Mouse (Mus musculus): ENCODE results near the gene Tmigd3. TPM values are rescaled to one million over a fixed set of nuclear protein-coding genes. Genes with fewer than 3 reads are reported as not detected.

Gene Tmigd3
- total RNA-seq, 2 experiments from 2014 or later: 0.34 to 0.52 TPM

- peak; percentile 66 for DNase-seq
Measured at GRCm38 (mm10) chr3:105876022-105876421, 5.3 kb downstream of the Tmigd3 start.

DNA sequence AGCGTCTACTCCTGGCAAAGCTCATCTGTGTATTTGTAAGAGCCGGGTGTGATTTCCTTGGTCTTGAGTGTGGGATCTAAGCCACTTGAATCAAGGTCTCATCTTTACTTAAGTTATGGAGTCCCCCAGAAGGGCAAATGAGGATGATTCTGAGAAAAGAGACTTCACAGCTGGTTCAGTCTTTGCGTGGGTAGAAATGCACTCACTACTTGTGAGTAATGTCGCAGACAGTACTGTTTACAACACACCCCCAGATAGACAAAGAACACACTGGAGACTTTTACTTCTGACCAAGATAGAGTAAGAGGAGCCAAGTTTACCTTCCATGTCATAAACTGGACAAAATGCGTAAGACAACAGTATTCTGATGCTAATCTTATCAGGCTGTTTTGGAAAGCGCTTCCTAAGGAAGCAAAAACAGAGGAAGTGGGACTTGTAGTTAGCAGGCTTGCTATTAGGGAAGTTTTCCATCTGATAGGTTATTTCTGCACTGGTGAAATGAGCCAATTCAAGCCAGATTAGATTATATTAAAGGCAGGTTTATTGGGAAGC is 6.6 kb downstream of the Tmigd3 start:
- DNase-seq: no peak

- DNase-seq: no peak
Measured at GRCm38 (mm10) chr3:105877919-105878318, 7.2 kb downstream of the Tmigd3 start.

GRCm38 (mm10) chr3:105878751-105879150 is 8.0 kb downstream of the Tmigd3 start:
- DNase-seq: no peak

GRCm38 (mm10) chr3:105880419-105880818 is 9.7 kb downstream of the Tmigd3 start:
- DNase-seq: no peak

- no peak for DNase-seq
Measured at GRCm38 (mm10) chr3:105882105-105882504, 11.4 kb downstream of the Tmigd3 start.

DNA sequence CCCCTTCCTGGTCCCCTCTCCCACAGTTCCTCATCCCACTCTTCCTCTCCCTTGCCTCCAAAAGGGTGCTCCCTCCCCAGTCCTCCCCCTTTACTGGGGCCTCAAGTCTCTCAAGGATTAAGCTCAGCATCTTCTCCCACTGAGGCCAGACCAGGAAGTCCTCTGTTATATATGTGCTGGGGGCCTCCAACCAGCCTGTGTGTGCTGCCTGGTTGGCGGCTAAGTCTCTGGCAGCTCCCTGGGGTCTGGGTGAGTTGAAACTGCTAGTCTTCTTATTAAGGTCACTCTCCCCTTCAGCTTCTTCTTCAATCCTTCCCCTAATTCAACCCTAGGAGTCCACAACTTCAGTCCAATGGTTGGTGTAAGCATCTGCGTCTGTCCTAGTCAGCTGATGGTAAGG is 12.4 kb downstream of the Tmigd3 start:
- no peak for DNase-seq

DNA sequence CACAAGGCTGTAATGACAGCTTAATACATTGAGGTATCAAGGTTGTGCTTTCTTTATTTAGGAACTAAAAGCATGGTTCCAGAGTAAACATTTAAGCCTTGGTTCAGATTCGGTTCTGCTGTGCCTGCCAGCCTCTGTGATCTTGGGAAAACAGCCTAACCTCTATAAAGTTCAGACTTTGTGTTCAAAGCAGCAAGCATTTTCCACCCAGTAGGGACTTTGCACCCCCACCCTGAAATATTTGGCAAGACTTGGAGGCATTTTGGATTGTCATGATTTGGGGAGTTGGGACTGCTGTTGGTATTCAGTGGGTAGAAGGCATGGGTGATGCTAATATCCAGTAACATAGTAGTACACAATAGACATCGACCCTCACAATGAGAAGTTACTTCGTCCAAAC is 18.3 kb downstream of the Tmigd3 start:
- no peak for DNase-seq

- no peak for DNase-seq
Measured at GRCm38 (mm10) chr3:105890220-105890619, 19.5 kb downstream of the Tmigd3 start.

DNA sequence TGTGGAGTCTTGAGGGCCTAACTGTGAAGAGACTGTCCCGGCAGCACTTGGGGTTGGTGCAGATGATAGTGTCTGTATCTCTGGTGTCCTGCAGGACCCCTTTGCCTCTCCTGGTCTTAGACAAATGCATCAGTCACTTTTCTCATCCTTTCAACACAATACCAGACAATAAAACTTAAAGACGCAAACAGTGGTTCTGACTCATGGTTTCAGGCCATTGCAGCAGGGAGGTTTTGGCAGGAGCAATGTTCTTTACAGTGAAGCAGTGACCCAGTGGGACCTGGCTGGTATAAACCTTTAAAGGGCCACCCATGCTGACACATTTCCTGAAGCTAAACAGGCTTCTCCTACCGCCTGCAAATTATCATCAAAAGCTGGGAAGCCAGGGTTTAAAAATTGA is 20.4 kb downstream of the Tmigd3 start:
- DNase-seq: no peak

DNA sequence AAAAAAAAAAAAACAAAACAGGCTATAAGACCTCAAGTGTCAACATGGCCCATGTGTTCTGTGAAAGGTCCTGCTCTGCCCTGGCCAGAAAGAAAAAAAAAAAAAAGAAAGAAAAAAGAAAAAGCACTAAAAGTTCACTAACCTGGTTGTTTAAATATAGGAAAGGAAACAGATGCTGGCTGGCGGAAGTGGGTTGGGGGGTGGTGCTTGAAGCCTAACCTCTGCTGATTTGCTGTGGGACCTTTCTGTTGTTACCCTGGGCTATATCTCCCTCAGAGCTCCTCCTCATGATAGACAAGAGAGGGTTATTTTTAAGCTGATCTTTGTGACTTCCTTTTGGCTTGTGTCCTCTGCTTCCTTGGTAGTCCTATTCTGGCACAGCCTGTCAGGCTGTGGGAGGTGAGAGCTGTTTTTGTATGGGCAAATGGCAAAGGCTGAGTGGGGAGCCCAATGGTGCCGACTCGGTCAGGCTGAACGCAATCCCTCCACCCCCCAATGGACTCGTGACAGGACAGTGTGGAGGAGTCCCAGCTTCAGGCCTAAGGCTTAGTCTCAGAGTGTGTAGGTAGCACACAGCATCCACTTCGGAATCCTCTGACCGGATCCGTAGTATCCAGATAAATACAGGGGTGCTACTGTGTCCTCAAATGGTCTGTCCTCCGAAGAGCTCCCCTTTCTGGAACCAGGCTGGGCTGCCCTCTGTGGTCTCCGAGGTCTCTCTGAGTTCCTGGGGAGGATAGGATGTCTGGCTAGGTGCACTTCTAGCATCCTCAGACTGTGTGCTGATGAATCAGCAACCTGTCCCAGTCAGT is 21.3 kb downstream of the Tmigd3 start:
- peak; percentile 55 for DNase-seq

- DNase-seq: no peak
Measured at GRCm38 (mm10) chr3:105892572-105893495, 22.1 kb downstream of the Tmigd3 start.

DNA sequence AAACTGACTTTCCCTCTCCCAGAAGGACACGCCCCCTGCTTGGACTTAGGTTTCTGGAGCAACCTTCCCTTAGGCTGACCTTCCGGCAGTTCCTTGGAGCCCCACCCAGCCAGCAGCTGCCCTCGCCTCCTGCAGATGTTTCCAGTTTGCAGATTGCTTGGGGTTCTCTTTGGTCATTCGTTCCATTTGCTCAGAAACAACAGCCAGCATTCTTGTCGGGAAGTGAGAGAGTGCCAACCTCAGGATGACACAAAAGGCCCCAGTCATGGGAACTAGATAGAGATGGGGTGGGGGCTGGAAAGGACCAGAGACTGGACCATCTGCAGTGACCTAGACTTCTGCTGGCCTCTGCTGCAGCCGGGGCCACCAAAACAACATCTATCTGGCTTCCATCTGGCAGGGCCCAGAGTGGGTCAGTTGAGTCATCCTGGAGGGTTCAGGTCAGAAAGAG is 23.3 kb downstream of the Tmigd3 start:
- DNase-seq: peak; percentile 64

- DNase-seq: peak; percentile 98
Measured at GRCm38 (mm10) chr3:105894601-105895592, 24.2 kb downstream of the Tmigd3 start.

DNA sequence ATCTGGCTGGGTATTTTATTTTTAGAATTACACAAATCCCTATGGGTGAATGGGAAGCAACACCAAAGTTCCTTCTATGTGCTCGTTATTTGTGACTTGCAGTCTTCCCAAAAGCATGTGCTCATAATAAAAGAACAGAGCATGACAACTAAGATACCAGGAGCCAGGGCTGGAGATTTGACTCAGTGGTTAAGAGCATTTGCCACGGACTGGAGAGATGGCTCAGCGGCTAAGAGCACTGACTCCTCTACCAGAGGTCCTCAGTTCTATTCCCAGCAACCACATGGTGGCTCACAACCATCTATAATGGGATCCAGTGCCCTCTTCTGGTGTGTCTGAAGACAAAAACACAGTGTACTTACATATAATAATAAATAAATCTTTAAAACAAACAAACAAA is 26.1 kb downstream of the Tmigd3 start:
- no peak for DNase-seq

DNA sequence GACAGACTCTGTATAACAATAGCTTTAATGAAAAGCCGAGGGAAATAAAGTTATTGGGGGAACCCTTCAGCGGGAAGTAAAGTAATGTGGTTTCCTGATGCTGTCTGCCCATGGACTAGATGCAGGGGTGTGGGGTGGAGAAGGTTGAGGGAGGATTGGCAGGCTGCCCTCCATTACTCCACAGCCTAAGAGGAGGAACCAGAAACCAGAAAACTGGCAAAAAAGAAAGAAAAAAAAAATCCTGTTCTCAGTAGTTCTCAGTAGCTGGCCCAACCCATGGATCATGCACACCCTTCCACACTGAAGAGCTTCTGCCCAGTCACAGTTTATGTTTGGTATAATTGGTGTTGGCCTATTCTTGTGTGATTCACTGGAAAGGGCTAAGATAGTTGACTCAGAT is 27.6 kb downstream of the Tmigd3 start:
- peak; percentile 37 for DNase-seq

- DNase-seq: peak; percentile 48
Measured at GRCm38 (mm10) chr3:105898861-105899260, 28.2 kb downstream of the Tmigd3 start.

GRCm38 (mm10) chr3:105899394-105900147 is 28.9 kb downstream of the Tmigd3 start:
- peak; percentile 90 for DNase-seq

- no peak for DNase-seq
Measured at GRCm38 (mm10) chr3:105900266-105900665, 29.6 kb downstream of the Tmigd3 start.

DNA sequence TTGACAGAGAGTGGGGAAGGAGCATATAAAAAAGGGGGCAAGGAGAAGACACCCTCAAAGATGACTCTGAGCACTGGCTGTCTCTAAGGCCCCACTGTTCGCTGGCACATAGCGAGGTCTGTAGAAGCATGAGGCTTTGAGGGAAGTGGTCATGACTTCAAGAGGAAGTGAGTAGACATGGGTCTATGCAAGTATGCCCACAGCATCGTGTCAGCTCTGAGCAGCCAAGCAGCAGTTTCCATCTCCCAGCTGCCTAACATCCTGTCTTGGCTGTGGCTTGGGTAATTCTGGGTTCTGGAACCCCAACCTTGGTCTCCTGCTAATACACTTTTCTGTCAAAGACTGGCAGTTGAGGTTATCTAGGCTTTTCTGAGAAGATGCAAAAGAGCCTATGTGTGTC is 30.0 kb downstream of the Tmigd3 start:
- DNase-seq: no peak

DNA sequence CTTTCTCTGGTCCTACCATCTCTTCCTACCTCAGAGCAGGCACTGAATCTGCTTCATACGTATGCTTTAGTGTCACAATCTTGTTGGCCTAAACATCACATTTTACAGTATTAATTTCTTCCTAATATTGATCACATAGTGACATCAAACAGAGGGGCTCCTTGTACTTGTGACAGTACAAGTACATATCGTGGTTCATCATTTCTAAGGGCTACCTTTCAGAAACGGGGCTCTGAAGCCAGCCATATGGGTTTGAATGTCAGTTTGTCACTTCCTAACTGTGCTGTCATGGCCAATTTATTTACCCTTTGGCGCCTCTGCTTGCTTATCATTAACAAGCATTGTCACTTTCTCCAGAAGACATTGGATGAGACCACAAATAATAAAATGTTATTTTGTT is 30.8 kb downstream of the Tmigd3 start:
- no peak for DNase-seq
